Mouse (Mus musculus) mammary gland, adult 2 months (tissue): ENCODE data around the gene Khdrbs1. TPM values are rescaled to one million over a fixed set of nuclear protein-coding genes. Genes with fewer than 3 reads are reported as not detected.

Source experiments
- polyA plus RNA-seq: library from polyadenylated mRNA; depleted of rRNA; stranded (reverse); fragments of >200 nt; gene quantifications from 2 replicates; pipeline ENCODE4 v1.2.3, GENCODE M21; 2012; ENCODE audit warnings: low replicate concordance; rRNA removed

Khdrbs1 gene
- 15.1 and 85.6 TPM in 2 replicates for polyA plus RNA-seq

DNA sequence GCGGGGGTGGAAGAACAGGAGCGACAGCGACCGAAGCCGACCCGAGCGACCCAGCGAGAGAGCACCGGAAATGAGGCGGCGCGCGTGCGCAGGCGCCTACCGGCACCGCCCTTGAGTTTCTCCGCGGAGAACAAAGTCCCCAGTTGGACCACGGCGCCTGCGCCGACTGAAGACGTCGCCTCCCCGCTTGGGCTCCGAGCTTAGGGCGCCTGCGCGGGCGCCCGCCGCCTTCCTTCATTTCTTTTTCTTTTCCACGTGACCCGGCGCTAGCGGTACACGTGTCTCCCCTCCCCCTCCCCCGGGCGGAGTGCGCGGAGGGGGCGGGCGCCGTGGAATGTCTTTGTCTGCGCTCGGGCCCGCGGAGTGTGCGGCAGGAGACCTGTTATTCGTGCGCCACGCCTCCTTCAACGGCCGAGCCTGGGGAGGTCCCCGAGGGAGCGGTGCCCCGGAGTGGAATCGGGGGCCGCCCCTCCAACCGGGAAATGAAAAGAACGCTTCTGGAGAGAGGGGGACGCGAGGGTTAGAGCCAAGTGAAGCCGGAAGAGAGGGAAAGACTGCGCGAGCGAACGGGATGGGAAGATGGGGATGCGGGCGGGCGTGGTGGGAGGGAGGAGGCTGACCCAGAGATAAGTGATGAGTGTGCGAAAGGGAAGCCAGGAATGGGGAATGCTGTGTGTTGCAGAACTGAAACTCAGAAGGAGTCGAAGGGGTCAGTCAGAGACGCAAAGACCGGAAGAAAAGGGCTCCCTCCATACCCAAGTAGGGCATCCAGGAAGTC lies at the start of gene Khdrbs1:
Khdrbs1 (minus strand) TSS at position 72 of the 778 bp plus-strand sequence.

DNA sequence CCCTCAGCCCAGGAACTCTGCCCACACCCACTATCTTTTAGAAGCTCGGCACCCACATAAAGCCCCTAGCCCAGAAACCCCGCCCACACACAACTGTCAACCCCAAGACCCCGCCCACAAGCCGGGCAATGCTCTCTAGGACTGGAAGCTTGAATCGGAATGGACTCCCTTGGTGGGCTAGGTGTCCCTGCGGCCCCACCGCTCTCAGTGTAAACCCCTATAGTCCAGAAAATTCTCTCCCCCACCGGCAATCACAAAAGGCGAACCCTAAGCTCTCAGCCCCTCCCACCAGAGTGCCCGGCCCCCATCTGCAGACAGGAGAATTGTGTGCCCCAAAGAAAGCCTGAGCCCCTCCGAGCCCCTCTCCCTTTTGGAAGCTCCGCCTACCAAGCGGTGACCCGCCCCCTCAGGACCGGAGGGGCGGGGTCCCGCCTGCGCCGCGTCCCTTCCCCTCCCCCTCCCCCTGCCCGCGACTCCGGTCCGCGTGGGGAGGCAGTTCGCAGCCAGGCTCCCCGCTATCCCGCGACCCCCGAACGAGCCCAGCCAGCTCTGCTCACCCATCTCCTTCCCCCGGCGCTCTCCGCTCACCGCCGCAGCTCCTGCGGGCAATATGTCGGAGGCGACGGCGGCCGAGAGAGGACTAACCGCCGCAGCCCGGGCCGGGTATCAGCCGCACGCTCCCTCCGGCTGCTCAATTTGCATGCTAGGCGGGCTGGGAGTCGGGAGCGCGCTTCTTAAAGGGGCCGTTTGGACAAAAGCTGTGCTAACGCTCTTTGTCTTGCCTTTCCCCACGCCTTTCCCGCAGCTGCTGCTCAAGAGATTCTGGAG lies 45.7 kb downstream of the Khdrbs1 start, which contains the start of gene Tmem39b:
Tmem39b (minus strand) TSS at position 681 of the 828 bp plus-strand sequence.

GRCm38 (mm10) chr4:129672083-129672877 lies 69.8 kb downstream of the Khdrbs1 start, which contains the start of gene Kpna6:
Kpna6 (minus strand) TSS chr4:129672767.

Other genes with a start within 250 kb of the Khdrbs1 start
- 45.2 and 71.8 TPM in 2 replicates for gene Marcksl1, start 228.7 kb downstream of the Khdrbs1 start, polyA plus RNA-seq
- 48.9 and 65.4 TPM in 2 replicates for gene Hdac1, start 199.6 kb downstream of the Khdrbs1 start, polyA plus RNA-seq
- gene Lck, start 168.7 kb downstream of the Khdrbs1 start, polyA plus RNA-seq = 83.2 and 90.2 TPM in 2 replicates
- 5.7 and 7.0 TPM in 2 replicates for gene Fam167b, start 163.8 kb downstream of the Khdrbs1 start, polyA plus RNA-seq
- 207 and 300 TPM in 2 replicates for gene Eif3i, start 141.7 kb downstream of the Khdrbs1 start, polyA plus RNA-seq
- gene Tmem234, start 141.6 kb downstream of the Khdrbs1 start, polyA plus RNA-seq = 162 and 188 TPM in 2 replicates
- 2.0 and 2.8 TPM in 2 replicates for gene Dcdc2b, start 128.0 kb downstream of the Khdrbs1 start, polyA plus RNA-seq
- gene Iqcc, start 123.2 kb downstream of the Khdrbs1 start, polyA plus RNA-seq = 42.1 and 57.1 TPM in 2 replicates
- gene Ccdc28b, start 118.4 kb downstream of the Khdrbs1 start, polyA plus RNA-seq = 20.3 and 21.3 TPM in 2 replicates
- gene Txlna, start 101.2 kb downstream of the Khdrbs1 start, polyA plus RNA-seq = 30.1 and 36.2 TPM in 2 replicates
- gene Kpna6, start 69.5 kb downstream of the Khdrbs1 start, polyA plus RNA-seq = 25.7 and 52.9 TPM in 2 replicates
- gene Tmem39b, start 45.5 kb downstream of the Khdrbs1 start, polyA plus RNA-seq = 33.4 and 41.8 TPM in 2 replicates
- gene Ptp4a2, start 68.9 kb upstream of the Khdrbs1 start, polyA plus RNA-seq = 41.6 and 80.5 TPM in 2 replicates
- 0.11 TPM in 2 replicates for gene Spocd1, start 186.9 kb upstream of the Khdrbs1 start, polyA plus RNA-seq
- 2.8 and 7.2 TPM in 2 replicates for gene Adgrb2, start 242.6 kb upstream of the Khdrbs1 start, polyA plus RNA-seq